Mouse (Mus musculus): ENCODE measurements at regions not wholly inside any gene's neighbourhood (a gene's known extent, or its start where the extent isn't known, plus 50 kb on each side); places are given as distances from the start of the nearest gene placed in this dataset.

GRCm38 (mm10) chr5:118960521-118961001, 400.1 kb downstream of the Med13l start:
- no peak for TF ChIP-seq CTCF (conservative IDR thresholded peaks at IDR 0.05; ENCODE audit: low read length)
- TF ChIP-seq POU5F1 (IDR thresholded peaks at IDR 0.05; ENCODE audit: borderline replicate concordance, low read length) = no peak
